Mouse (Mus musculus) c-Kit-positive CD71-positive TER-119-positive erythroid progenitor cells, embryonic 14.5 days (primary cell): ENCODE results near the gene Tex13c2.

ENCODE experiments used
- DNase-seq: peaks from one replicate; pipeline ENCODE4 v3.0.0-alpha.2; 2013; ENCODE audit warnings: low spot score

Tex13c2 gene

GRCm38 (mm10) chrX:42489446-42489845 is at the start of gene Tex13c2:
Tex13c2 (plus strand) TSS chrX:42489691.
- no peak for DNase-seq

GRCm38 (mm10) chrX:42450305-42450704 is 39.2 kb upstream of the Tex13c2 start:
- no peak for DNase-seq

- DNase-seq, result no peak
Observed at GRCm38 (mm10) chrX:42453001-42453400, 36.5 kb upstream of the Tex13c2 start.

GRCm38 (mm10) chrX:42454533-42454932 is 35.0 kb upstream of the Tex13c2 start:
- no peak for DNase-seq

GRCm38 (mm10) chrX:42490336-42490735 is 845 bp downstream of the Tex13c2 start:
- DNase-seq, result no peak

GRCm38 (mm10) chrX:42500538-42500937 is 11.0 kb downstream of the Tex13c2 start:
- DNase-seq, result no peak

- no peak for DNase-seq
Observed at GRCm38 (mm10) chrX:42502291-42503043, 13.0 kb downstream of the Tex13c2 start, which contains the start of gene Sh2d1a. Sh2d1a (plus strand) TSS chrX:42502453.

GRCm38 (mm10) chrX:42511105-42511504 is 21.6 kb downstream of the Tex13c2 start:
- DNase-seq, result no peak

GRCm38 (mm10) chrX:42512567-42512966 is 23.1 kb downstream of the Tex13c2 start:
- DNase-seq, result no peak

- no peak for DNase-seq
Observed at GRCm38 (mm10) chrX:42522868-42523267, 33.4 kb downstream of the Tex13c2 start.

GRCm38 (mm10) chrX:42530703-42531102 is 41.2 kb downstream of the Tex13c2 start:
- DNase-seq, result no peak

- no peak for DNase-seq
Observed at GRCm38 (mm10) chrX:42540030-42540755, 50.7 kb downstream of the Tex13c2 start.

GRCm38 (mm10) chrX:42540756-42541053 is 51.2 kb downstream of the Tex13c2 start:
- DNase-seq, result peak; percentile 45
